Mouse (Mus musculus) forebrain, embryonic 10.5 days (tissue): ENCODE results near the gene Sult6b2. TPM values are rescaled to one million over a fixed set of nuclear protein-coding genes. Genes with fewer than 3 reads are reported as not detected.

Experiments
- DNase-seq: peaks from one replicate; pipeline ENCODE4 v3.0.0-alpha.2; 2017; ENCODE audit warnings: low spot score; ENCODE audit errors: extremely low spot score
- H3K27ac ChIP-seq: fragments of 300-500 bp; sonication (generic); 2 replicates; pipeline ENCODE4 v1.5.1; 2016; ENCODE audit warnings: mild to moderate bottlenecking
- H3K27me3 ChIP-seq: fragments of 300-500 bp; sonication (generic); 2 replicates; pipeline ENCODE4 v1.6.1; 2016; ENCODE audit warnings: mild to moderate bottlenecking; ENCODE audit not compliant: poor library complexity, severe bottlenecking
- H3K36me3 ChIP-seq: fragments of 300-500 bp; sonication (generic); replicated peaks from 2 replicates; pipeline ENCODE4 v1.6.1; 2016; ENCODE audit warnings: mild to moderate bottlenecking, moderate library complexity
- H3K4me1 ChIP-seq: fragments of 300-500 bp; sonication (generic); 2 replicates; pipeline ENCODE4 v1.6.1; 2016
- H3K4me3 ChIP-seq: fragments of 300-500 bp; sonication (generic); 2 replicates; pipeline ENCODE4 v1.5.1; 2016; ENCODE audit warnings: mild to moderate bottlenecking, moderate library complexity
- H3K9me3 ChIP-seq: fragments of 300-500 bp; sonication (generic); 2 replicates; pipeline ENCODE4 v1.6.1; 2016; ENCODE audit warnings: mild to moderate bottlenecking, moderate library complexity
- WGBS: fragments of 180-500 bp; shearing (Covaris S2); methylation state at CpG from one replicate; pipeline ENCODE4 v1.1.7; 2016; 5-methylcytosine and 5-hydroxymethylcytosine counted together
- polyA plus RNA-seq: library from polyadenylated mRNA; unstranded; fragments of >200 nt; fragmentation: Nextera tagmentation; extraction: Ambion mirVana; gene quantifications from 2 replicates; pipeline ENCODE4 v1.2.1, GENCODE M21; 2016

Sult6b2 gene
- polyA plus RNA-seq, 1 experiment from 2014 or later = 0.06 TPM

- no peak for DNase-seq
- Histone ChIP-seq H3K4me3 (no peak overlapping the region), H3K4me1 (peaks cover 27% of the 10 kb centered on the region), H3K36me3 (peaks cover 35% of the 10 kb centered on the region), H3K27me3 (peaks cover 27% of the 10 kb centered on the region), H3K27ac (no peak overlapping the region), H3K9me3 (no peaks in the 10 kb centered on the region)
- WGBS = 93% methylated on average over 6 of the region's 6 CpGs
Measured at GRCm38 (mm10) chr6:142758562-142758961, 45.7 kb downstream of the Sult6b2 start.

GRCm38 (mm10) chr6:142757976-142758375, 46.3 kb downstream of the Sult6b2 start:
- Histone ChIP-seq H3K36me3 (peaks cover 35% of the 10 kb centered on the region), H3K4me3 (peak overlapping the region; percentile 95; the same call in 1 of the 2 replicates), H3K27ac (no peak overlapping the region), H3K27me3 (peaks cover 33% of the 10 kb centered on the region), H3K4me1 (peaks cover 29% of the 10 kb centered on the region), H3K9me3 (no peaks in the 10 kb centered on the region)
- WGBS = 92% methylated on average over 6 of the region's 6 CpGs
- DNase-seq = no peak

- 55% methylated on average over 10 of the region's 10 CpGs for WGBS
- peaks cover 36% of the 10 kb centered on the region for H3K27me3 ChIP-seq
Measured at GRCm38 (mm10) chr6:142757334-142757965, 46.9 kb downstream of the Sult6b2 start.

GRCm38 (mm10) chr6:142756507-142757333, 47.6 kb downstream of the Sult6b2 start, which contains the start of gene Cmas:
TSS of gene Cmas (plus strand) at chr6:142756686.
- H3K4me1 ChIP-seq = peaks cover 37% of the 10 kb centered on the region
- H3K27me3 ChIP-seq = peaks cover 36% of the 10 kb centered on the region
- H3K9me3 ChIP-seq = no peaks in the 10 kb centered on the region
- H3K27ac ChIP-seq = peak within 1 kb of the TSS; percentile 95
- under 1% methylated on average over 68 of the region's 68 CpGs for WGBS
- peak; percentile 88 for DNase-seq
- peaks cover 28% of the 10 kb centered on the region for H3K36me3 ChIP-seq
- H3K4me3 ChIP-seq = peak within 1 kb of the TSS; percentile 95

More at GRCm38 (mm10) chr6:142757334-142757965, 46.9 kb downstream of the Sult6b2 start:
- peaks cover 35% of the 10 kb centered on the region for H3K4me1 ChIP-seq
- H3K9me3 ChIP-seq = no peaks in the 10 kb centered on the region
- DNase-seq = no peak
- H3K36me3 ChIP-seq = peaks cover 35% of the 10 kb centered on the region
- peak overlapping the region; percentile 95 for H3K4me3 ChIP-seq
- peak overlapping the region; percentile 95 for H3K27ac ChIP-seq

- no peak for DNase-seq
- H3K36me3 ChIP-seq = no peaks in the 10 kb centered on the region
- H3K4me1 ChIP-seq = peaks cover 21% of the 10 kb centered on the region
- peaks cover 36% of the 10 kb centered on the region for H3K27me3 ChIP-seq
- H3K27ac ChIP-seq = no peak overlapping the region
- no peak overlapping the region for H3K4me3 ChIP-seq
- H3K9me3 ChIP-seq = peaks cover 5% of the 10 kb centered on the region; the same call in 1 of the 2 replicates
- 43% methylated on average over 14 of the region's 14 CpGs for WGBS
Measured at GRCm38 (mm10) chr6:142752331-142753246, 51.7 kb downstream of the Sult6b2 start.

- 55% methylated on average over 9 of the region's 9 CpGs for WGBS
- DNase-seq = no peak
- H3K27me3 ChIP-seq = peaks cover 36% of the 10 kb centered on the region
- peaks cover 12% of the 10 kb centered on the region for H3K4me1 ChIP-seq
- no peak overlapping the region for H3K4me3 ChIP-seq
- H3K36me3 ChIP-seq = no peaks in the 10 kb centered on the region
- H3K9me3 ChIP-seq = peaks cover 5% of the 10 kb centered on the region; the same call in 1 of the 2 replicates
- H3K27ac ChIP-seq = no peak overlapping the region
Measured at GRCm38 (mm10) chr6:142751365-142751764, 52.9 kb downstream of the Sult6b2 start.

GRCm38 (mm10) chr6:142748057-142748708, 56.1 kb downstream of the Sult6b2 start:
- Histone ChIP-seq H3K9me3 (peaks cover 12% of the 10 kb centered on the region; the same call in 1 of the 2 replicates), H3K27me3 (peaks cover 5% of the 10 kb centered on the region; the same call in 1 of the 2 replicates), H3K4me1 (peaks cover 9% of the 10 kb centered on the region), H3K4me3 (no peak overlapping the region), H3K27ac (no peak overlapping the region), H3K36me3 (no peaks in the 10 kb centered on the region)
- WGBS = 89% methylated on average over 8 of the region's 8 CpGs
- no peak for DNase-seq

- Histone ChIP-seq H3K36me3 (no peaks in the 10 kb centered on the region), H3K4me3 (no peak overlapping the region), H3K9me3 (peaks cover 12% of the 10 kb centered on the region; the same call in 1 of the 2 replicates), H3K27me3 (no peaks in the 10 kb centered on the region), H3K27ac (no peak overlapping the region), H3K4me1 (no peaks in the 10 kb centered on the region)
- DNase-seq = no peak
- 88% methylated on average over 2 of the region's 2 CpGs for WGBS
Measured at GRCm38 (mm10) chr6:142747165-142747564, 57.1 kb downstream of the Sult6b2 start.

- Histone ChIP-seq H3K4me1 (no peaks in the 10 kb centered on the region), H3K27me3 (no peaks in the 10 kb centered on the region), H3K36me3 (no peaks in the 10 kb centered on the region), H3K4me3 (no peak overlapping the region), H3K9me3 (peaks cover 12% of the 10 kb centered on the region; the same call in 1 of the 2 replicates), H3K27ac (no peak overlapping the region)
- no peak for DNase-seq
- 89% methylated on average over 7 of the region's 7 CpGs for WGBS
Measured at GRCm38 (mm10) chr6:142746765-142747164, 57.5 kb downstream of the Sult6b2 start.

- Histone ChIP-seq H3K9me3 (peaks cover 7% of the 10 kb centered on the region; the same call in 1 of the 2 replicates), H3K4me3 (no peak overlapping the region), H3K27ac (no peak overlapping the region), H3K36me3 (no peaks in the 10 kb centered on the region), H3K27me3 (no peaks in the 10 kb centered on the region), H3K4me1 (no peaks in the 10 kb centered on the region)
- WGBS = 96% methylated on average over 5 of the region's 5 CpGs
- no peak for DNase-seq
Measured at GRCm38 (mm10) chr6:142745484-142745883, 58.8 kb downstream of the Sult6b2 start.

- Histone ChIP-seq H3K27me3 (no peaks in the 10 kb centered on the region), H3K36me3 (no peaks in the 10 kb centered on the region), H3K27ac (no peak overlapping the region), H3K9me3 (peaks cover 7% of the 10 kb centered on the region; the same call in 1 of the 2 replicates), H3K4me1 (no peaks in the 10 kb centered on the region), H3K4me3 (no peak overlapping the region)
- no peak for DNase-seq
- WGBS = 50% methylated on average over 4 of the region's 4 CpGs
Measured at GRCm38 (mm10) chr6:142743193-142743592, 61.1 kb downstream of the Sult6b2 start.

GRCm38 (mm10) chr6:142741763-142742162, 62.5 kb downstream of the Sult6b2 start:
- Histone ChIP-seq H3K9me3 (peaks cover 7% of the 10 kb centered on the region; the same call in 1 of the 2 replicates), H3K27ac (no peak overlapping the region), H3K4me1 (no peaks in the 10 kb centered on the region), H3K4me3 (no peak overlapping the region), H3K27me3 (no peaks in the 10 kb centered on the region), H3K36me3 (no peaks in the 10 kb centered on the region)
- DNase-seq = no peak
- WGBS = 91% methylated on average over 6 of the region's 6 CpGs
